Mouse (Mus musculus) left cerebral cortex, postnatal 4 days (tissue): Measurements from ENCODE around the gene Farsa. TPM values are rescaled to one million over a fixed set of nuclear protein-coding genes. Genes with fewer than 3 reads are reported as not detected.

ENCODE experiments used
- DNase-seq: peaks from one replicate; pipeline ENCODE4 v3.0.0-alpha.2; 2022
- intact Hi-C: fragments of 180-260 bp; cut with DNase I; formaldehyde crosslinking; loops from one replicate; pipeline ENCODE4 v1.15.1; 2025
- total RNA-seq, 2 experiments: library from RNA; stranded (reverse); gene quantifications; 2 replicates each; pipeline ENCODE4 v1.2.3; 2021

Farsa gene
- total RNA-seq, 2 experiments from 2014 or later, result 86.2 to 90.4 TPM

DNA sequence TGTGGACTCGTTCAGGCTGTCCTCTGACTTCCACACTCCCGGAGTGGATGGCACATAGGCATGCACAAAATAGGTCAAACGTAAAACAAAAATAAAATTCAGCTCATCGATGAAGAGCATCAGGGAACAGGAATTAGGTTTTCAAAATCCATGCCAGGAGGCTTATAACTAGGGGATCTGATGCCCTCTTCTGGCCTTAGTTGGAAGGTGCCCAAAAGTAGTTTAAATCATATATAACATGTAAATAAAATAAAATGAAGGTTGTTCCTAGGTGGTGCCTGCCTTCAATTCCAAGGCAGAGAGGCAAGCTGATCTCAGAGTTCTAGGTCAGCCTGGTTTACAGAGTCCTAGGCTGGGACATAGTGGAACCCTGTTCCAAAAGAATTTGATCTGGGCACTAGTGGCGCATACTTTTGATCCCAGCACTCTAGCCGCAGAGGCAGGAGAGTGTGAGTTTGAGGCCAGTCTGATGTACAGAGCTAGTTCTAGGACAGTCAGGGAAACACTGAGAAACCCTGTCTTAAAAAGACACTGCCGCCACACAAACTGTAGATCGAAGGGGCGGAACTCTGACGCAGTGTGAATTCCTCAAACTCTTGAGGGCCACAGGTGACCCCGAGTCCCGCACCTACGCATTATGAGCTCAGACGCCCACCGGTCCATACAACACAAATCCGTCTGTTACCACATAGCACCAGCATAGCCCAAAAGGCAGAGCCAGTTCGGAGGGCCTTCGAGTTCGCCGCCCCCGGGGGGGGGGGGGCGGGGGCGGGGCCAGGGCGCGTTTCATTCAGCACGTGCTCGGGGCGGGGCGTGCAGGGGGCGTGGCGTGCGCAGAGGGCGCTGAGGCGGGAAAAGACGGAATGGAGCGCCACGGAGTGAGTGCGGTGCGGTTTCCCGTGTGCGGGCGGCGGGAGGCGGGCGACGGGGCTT, 14.9 kb downstream of the Farsa start, which contains the start of gene Syce2:
Gene Syce2, plus strand, starts transcription at position 736 of the 933 bp plus-strand sequence.
- intact Hi-C loops, result no loop called here
- DNase-seq, result peak; percentile 74

DNA sequence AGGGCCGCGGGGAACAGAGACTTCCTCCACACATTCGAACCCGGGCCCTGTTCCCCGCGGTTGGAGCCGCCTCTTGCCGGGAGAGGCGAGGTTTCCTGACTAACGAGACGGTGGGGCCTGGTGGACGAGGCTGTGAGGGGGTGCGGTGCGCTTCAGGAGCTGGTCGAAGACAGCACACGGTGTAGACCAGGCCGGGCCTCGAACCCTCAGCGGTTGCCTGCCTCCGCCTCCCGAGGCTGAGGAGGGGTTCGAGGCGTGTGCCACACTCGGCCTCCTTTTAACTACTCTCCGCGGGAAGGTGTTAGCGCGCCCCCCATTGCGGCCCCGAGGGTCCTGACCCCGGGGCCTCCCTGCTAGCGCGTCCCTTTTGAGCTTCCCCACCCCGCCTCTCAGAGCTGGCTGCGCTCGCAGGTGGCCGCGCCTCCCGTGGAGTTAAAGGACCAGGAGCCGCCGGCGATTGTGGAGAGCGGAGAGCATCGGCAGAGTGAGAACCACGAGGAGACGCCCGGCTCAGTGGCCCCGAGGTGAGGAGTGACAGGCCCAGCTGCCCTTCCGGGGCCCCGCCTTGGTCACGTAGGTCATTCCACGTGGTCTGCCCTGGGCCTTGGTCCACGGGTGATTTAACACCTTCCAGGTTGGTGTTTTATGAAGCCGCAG, 15.6 kb downstream of the Farsa start:
- peak; percentile 27 for DNase-seq
- intact Hi-C loops, result no loop called here

DNA sequence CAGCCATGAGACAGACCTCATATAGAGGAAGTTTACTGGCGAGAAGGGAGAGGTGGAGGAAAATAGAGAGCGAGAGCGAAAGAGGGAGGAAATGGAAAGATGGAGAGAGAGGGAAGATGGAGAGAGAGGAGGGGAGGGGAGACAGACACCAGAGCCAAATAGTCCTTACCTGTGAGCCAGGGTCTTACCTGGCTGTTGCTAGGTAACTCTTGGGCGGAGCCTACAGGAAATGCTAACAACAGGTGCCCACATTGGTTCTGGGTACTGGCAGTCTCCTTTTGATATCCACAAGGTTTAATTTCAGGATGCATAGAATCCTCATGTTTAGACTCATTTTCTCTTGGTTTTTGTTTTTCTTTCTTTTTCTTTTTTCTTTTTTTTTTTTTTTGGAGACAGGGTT, 16.2 kb downstream of the Farsa start:
- DNase-seq, result no peak
- intact Hi-C loops, result no loop called here

DNA sequence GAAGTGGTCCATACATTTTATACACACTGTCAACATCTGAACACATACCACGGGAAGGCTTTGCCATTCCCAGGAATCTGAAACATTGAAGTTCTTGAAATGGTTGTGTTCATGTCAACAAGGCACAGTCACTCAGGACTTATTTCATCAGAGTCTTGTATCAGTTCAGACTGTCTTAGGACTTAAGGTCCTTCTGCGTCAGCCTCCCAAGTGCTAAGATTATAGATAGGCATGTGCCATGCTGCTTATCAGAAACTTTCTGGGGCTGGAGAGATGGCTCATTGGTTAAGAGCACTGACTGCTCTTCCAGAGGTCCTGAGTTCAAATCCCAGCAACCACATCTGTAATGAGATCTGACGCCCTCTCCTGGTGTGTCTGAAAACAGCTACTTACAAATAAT, 17.6 kb downstream of the Farsa start:
- no peak for DNase-seq
- intact Hi-C loops, result no loop called here

DNA sequence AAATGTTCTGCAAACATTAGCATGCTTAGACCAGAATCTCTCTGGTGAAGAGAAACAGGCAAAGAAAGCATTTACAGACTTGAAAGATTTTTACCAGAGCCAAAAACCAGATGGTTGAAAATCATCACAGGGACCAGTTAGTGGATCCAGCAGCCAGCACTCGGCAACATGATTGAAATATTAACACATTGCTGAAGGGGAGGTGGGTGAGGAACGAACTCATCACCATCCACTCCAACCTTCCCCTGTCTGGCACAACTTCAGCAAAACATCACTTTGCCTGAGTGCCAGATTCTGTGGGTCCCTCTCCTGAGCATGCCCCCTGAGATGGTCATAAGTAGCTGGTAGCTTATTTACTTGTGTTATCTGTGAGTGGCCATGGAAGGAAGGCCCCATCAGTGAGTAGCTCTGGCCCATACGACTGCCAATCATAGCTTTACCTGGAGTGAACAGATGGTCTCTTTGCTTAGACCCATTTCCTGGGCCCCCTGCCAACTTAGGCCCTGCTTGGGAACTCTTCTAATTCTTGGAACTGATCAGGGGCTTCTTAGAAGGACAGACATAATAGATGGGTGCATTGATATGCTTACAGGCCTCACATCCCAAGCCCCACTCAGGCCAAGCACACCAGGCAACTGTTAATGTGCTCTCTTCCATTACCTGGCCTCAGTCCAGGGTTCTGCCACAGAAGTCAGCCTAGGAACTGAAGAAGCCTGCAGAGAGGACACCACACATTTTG, 20.7 kb downstream of the Farsa start:
- intact Hi-C loops, result no loop called here
- peak; percentile 80 for DNase-seq

- no peak for DNase-seq
- intact Hi-C loops, result no loop called here
Measured at GRCm38 (mm10) chr8:84878915-84879314, 22.1 kb downstream of the Farsa start.

DNA sequence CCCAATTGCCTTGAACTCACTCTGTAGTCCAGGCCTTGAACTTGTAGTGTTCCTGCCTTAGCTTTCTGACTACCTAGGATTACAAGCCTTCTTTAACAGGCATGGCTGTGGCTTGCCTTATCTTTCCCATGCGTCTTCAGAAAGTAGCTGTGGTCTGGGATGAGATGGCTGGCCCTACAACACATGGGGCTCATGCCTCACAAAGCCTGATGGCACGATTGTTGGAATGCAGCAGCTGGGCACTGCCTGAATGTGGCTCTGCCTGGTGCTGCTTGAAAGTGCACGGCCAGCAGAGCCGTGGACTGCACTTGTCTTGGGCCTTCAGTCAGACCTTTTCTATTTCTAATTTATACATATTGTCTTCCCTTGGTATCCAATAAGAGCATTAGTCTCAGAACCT, 27.9 kb downstream of the Farsa start:
- intact Hi-C loops, result no loop called here
- no peak for DNase-seq

GRCm38 (mm10) chr8:84888280-84888679, 31.5 kb downstream of the Farsa start:
- DNase-seq, result no peak
- intact Hi-C loops, result no loop called here

DNA sequence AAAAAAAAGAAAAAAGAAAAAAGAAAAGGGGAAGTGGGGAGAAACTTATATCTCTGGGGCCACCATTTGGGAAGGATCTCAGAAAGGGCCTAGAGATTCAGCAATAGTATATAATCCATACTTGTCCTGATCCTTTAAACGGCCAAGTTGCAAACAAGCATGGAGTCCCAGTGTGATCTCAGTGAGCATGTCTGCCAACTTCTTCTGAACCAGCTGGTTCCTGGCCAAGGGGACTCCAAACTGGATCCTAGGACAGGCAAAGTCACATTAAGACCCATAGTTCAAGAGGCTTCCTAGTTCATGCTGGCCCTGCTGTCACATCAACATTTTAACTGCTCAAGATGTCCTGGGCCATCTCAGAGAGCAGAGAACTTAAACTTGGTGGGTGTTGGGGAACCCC, 32.4 kb downstream of the Farsa start:
- DNase-seq, result no peak
- intact Hi-C loops, result no loop called here

DNA sequence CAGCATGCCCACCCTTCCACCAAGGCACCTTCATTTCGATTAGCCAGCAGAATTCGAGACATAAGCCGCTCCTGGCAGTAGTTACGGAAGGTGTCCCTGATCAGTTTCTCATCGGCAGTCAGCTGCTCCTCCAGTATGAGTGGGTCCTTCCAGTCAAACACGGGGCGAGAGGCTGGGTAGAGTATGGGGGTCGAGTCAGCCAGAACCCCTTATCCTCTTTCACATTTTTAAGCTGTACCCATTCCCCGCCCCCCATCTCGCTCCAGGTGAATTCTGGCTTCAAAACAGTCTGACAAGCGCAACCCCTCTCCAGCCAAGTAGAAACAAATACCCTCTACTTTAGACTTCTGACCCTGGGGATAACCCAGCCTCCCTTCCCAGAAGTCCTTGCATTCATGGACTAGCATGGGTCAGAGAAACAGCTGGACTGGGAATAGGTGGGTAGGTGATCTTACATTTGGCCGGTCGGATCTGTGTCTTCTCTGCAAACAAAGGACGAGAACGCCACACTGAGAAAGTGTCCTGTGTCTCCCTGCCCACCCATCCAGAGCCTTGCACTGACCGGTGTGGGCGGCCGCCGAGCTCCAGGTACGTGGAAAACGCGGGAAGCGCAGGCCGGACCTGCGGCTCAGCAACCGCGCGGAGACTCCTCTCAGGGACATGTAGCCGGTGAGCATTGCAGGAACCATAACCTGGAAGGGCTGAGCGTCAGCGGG, 36.4 kb downstream of the Farsa start:
- intact Hi-C loops, result no loop called here

DNA sequence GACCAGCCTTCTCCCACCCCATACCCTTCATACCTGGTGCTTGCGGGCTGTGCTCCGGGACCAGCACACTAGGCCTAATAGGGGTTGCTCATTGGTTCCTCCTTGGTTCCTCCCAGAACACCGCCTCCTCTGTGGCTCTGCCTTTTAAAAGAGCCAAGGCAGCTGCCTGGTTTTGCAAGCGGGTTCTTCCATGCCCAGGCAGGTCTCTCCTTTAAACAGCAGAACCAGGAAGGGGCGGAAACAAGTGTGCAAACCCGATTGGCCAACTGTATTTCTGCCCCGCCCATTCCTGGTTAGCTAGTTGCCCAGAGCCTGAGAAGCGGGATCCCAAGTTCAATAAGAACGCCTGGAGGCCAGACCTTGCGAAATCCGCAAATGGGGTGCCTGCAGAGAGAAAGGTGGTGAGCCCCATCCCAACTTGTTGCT, 36.9 kb downstream of the Farsa start, which contains the start of gene Gcdh:
Gene Gcdh, minus strand, starts transcription at position 213 of the 426 bp plus-strand sequence.
- peak; percentile 87 for DNase-seq

More for the DNA sequence above, 36.4 kb downstream of the Farsa start:
- no peak for DNase-seq

GRCm38 (mm10) chr8:84895963-84896362, 39.2 kb downstream of the Farsa start:
- no peak for DNase-seq
- intact Hi-C loops, result no loop called here

More for the DNA sequence above, 36.9 kb downstream of the Farsa start, which contains the start of gene Gcdh:
- intact Hi-C loops, result no loop called here

- DNase-seq, result no peak
- intact Hi-C loops, result no loop called here
Measured at GRCm38 (mm10) chr8:84901071-84901470, 44.3 kb downstream of the Farsa start.

- intact Hi-C loops, result no loop called here
- no peak for DNase-seq
Measured at GRCm38 (mm10) chr8:84901752-84902151, 45.0 kb downstream of the Farsa start, which contains the start of gene Klf1. TSS of gene Klf1 (plus strand) at chr8:84901928.

GRCm38 (mm10) chr8:84902367-84902919, 45.7 kb downstream of the Farsa start:
- intact Hi-C loops, result no loop called here
- DNase-seq, result no peak

DNA sequence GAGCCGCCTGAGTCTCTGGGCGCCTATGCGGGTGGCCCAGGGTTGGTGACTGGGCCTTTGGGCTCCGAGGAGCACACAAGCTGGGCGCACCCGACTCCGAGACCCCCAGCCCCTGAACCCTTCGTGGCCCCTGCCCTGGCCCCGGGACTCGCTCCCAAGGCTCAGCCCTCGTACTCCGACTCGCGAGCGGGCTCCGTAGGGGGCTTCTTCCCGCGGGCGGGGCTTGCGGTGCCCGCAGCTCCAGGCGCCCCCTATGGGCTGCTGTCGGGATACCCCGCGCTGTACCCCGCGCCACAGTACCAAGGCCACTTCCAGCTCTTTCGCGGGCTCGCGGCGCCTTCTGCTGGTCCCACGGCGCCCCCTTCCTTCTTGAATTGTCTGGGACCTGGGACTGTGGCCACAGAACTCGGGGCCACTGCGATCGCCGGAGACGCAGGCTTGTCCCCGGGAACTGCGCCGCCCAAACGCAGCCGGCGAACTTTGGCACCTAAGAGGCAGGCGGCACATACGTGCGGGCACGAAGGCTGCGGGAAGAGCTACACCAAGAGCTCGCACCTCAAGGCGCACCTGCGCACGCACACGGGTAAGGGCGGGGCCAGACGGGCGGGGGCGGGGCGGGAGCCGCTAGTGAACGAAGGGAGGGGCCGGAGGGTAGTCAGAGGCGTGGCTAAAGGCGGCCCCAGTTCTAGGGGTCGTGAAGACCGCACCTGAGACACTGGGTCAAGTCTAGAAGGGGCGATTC, 46.3 kb downstream of the Farsa start:
- DNase-seq, result peak; percentile 97
- intact Hi-C loops, result no loop called here

GRCm38 (mm10) chr8:84904351-84904750, 47.6 kb downstream of the Farsa start:
- intact Hi-C loops, result no loop called here
- no peak for DNase-seq

GRCm38 (mm10) chr8:84907037-84907436, 50.2 kb downstream of the Farsa start:
- intact Hi-C loops, result no loop called here
- no peak for DNase-seq

DNA sequence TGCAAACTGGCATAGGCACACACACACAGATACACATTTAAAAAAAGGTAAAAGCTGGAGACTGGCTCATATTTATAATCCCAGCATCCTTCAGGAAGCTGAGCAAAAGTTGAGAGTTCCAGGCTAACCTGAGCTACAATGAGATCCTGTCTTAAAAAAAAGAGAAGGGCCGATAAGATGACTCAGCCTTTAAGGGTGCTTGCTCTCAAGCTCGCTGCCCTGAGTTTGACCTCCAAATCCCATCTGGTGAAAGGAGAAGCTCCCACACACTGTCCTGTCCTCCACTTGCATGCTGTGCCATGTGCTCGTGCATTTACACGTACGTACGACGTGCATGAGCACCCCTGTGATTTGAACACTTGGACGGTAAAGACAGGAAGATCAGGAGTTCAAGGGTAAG, 50.7 kb downstream of the Farsa start:
- intact Hi-C loops, result no loop called here
- no peak for DNase-seq
